Mouse (Mus musculus) NIH3T3 (cell line): ENCODE results near the gene Slc16a1.

Source experiments
- DNase-seq: peaks from one replicate; pipeline ENCODE4 v3.0.0-alpha.2; 2012; ENCODE audit warnings: low read depth

The Slc16a1 gene

DNA sequence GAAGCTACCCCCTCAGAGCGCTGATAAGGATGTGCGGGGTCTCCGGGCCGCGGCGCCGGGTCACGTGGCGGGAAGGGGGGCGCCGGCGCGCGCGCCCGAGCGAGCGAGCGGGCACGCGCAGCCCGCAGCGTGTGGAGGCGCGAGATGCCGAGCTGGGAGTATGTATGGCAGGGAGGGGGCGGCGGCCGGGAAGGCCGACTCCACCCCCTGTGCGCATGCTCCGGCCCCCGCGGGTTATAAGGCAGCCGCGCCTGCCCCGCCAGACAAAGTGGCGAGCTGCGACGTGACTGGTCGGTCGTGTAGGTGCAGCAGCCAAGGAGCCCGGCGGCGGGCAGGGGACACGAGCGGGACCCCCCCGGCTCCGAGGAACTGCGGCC is at the start of gene Slc16a1:
Gene Slc16a1 (plus strand): TSS at position 266 of the 377 bp plus-strand sequence.
- DNase-seq, result peak; percentile 95

GRCm38 (mm10) chr3:104596451-104597134 is 41.9 kb upstream of the Slc16a1 start:
- no peak for DNase-seq

DNA sequence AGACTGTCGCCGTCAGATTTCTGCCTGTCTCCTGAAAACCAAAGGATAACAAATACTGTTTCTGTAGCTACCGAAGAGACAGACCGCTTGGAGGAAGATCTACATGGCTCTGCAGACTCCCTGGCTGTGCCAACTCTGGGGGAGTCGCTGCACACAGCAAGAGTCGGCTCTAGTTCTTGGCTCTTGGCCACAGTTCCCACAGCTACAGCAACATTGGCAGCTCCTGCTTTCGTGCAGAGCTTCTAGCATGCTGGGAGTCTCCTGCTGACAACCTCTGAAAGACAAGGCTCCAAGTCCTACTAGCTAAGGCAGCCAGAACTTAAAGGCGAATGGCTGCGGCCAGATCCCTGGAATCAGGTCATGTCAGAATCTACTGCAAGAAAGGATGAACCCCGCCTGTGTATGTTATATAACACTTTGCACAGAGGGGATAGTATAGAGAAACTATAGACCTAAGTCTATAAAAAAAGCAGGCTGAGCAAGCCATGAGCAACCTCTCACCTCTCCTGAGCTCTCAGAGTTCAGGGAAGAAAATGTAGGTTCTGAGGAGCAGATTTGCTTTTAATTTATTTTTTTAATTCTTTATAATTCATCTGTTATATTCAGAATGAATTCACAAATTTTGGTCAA is 41.2 kb upstream of the Slc16a1 start:
- DNase-seq, result peak; percentile 78

DNA sequence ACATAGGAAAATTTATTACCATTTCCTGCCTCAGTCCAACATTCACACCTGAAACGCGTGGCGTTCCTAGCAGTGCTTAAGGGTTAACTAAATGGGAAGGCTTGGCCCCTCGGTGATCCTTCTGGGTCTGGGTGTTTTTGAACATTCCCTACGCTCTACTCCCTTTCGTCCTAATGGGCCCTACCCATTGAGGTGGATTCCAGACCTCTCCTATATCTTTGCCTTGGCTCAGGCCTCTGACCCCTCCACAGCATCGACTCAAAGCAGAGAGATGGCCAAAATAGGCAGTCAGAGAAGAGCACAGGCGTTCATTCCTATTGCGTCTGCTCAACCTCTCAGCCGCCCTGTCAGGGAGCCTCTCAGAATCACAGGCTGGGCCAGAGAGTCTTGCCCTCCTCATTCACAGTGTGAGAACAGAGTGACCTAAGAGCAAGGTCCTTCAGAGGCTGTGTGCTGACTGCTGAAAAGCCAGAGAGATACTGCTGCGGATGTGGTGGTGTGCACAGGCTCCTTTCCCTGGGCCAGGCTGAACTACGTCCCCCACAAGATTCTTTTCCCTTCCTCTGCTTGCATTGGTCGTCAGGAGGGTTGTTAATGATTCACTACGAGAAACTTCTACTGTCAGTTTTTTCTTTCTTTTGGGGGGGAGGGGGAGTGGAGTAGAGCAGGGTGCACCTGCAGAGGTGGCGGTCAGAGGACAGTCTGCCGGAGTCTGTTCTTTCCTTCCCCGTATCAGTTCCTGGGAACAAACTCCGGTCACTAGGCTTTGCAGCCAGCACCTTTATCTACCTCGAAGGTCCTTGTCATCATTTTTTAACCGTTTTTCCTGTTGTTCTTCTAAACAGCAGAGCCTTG is 38.9 kb upstream of the Slc16a1 start:
- no peak for DNase-seq

GRCm38 (mm10) chr3:104600691-104601090 is 37.8 kb upstream of the Slc16a1 start:
- DNase-seq, result peak; percentile 35

GRCm38 (mm10) chr3:104601680-104602079 is 36.8 kb upstream of the Slc16a1 start:
- peak; percentile 75 for DNase-seq

GRCm38 (mm10) chr3:104609690-104610380 is 28.6 kb upstream of the Slc16a1 start:
- peak; percentile 31 for DNase-seq

- DNase-seq, result peak; percentile 14
Measured at GRCm38 (mm10) chr3:104610453-104611230, 27.8 kb upstream of the Slc16a1 start.

DNA sequence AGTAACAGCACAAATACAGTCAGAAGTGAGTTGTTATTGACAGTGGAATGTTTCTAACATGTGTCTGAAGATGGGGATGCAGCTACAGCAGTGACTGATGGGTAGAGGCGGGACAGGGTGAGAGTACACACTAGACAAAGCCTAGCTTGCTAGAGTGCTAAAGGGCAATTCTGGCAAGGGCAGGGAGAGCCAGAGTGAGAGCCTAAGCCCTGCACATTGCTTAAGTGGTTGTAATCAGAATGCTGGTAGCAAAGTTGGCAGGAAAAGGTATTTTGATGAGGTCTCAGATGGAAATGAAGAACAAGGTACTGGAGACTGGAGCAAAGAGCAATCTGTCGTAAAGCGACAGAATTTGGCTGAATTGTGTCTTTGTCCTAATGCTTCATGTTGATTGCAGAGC is 26.5 kb upstream of the Slc16a1 start:
- DNase-seq, result no peak

DNA sequence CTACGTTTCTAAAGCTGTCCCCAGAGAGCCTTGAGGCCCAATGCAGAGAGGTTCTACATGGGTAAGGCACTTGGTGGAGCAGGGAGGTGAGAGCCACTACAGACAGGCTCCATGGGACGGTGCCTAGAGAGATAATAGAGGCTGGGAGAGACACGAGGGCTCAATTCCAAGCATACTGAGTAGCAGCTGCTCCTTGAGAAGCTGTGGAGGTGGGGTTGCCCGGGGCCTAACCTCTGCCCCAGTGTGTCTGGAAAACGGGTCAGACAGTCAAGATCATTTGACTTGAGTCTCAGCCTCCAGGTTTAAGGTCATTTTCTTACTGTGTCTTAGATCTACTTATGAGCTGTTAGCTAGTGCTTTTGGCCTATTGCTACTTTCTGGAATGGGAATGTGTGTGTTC is 25.4 kb upstream of the Slc16a1 start:
- no peak for DNase-seq

DNA sequence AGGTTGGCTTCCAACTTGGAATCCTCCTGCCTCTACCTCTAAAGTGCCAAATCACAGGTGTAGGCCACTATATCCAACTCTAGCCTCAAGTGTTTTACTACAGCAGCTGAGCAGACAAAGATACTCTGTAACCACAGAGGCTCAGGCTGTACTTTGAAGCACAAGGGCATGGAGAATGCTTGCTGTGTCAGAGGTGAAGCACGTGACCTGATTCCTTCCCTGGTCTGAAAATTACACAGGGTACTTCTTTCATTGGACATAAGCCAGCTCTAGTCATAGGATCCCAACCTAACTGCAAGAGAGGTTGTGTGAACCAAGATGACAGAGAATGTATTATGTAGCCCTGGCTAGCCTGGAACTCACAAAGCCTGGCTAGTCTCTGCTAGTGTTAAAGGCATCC is 24.4 kb upstream of the Slc16a1 start:
- DNase-seq, result no peak

GRCm38 (mm10) chr3:104615216-104615615 is 23.3 kb upstream of the Slc16a1 start:
- no peak for DNase-seq

GRCm38 (mm10) chr3:104616155-104616554 is 22.3 kb upstream of the Slc16a1 start:
- peak; percentile 27 for DNase-seq

- no peak for DNase-seq
Measured at GRCm38 (mm10) chr3:104621841-104622240, 16.6 kb upstream of the Slc16a1 start.

DNA sequence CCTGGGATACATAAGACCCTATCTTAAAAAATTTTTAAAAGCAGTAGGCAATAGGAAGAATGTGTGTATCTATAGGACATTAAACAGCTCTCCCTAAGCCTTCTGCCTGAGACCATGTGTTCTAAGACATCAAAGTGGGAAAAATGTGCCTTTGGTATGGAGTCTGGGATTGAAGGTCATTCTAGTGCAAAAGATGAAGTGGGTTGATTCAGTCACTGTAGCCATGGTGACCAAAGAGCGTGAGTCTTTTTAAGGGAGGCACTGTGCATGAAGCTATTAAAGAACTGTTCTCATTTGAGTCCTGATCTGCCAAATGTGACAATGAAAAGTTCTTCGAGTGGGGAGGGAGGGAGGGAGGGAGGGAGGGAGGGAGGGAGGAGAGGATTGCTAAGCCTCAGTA is 8.7 kb upstream of the Slc16a1 start:
- no peak for DNase-seq

DNA sequence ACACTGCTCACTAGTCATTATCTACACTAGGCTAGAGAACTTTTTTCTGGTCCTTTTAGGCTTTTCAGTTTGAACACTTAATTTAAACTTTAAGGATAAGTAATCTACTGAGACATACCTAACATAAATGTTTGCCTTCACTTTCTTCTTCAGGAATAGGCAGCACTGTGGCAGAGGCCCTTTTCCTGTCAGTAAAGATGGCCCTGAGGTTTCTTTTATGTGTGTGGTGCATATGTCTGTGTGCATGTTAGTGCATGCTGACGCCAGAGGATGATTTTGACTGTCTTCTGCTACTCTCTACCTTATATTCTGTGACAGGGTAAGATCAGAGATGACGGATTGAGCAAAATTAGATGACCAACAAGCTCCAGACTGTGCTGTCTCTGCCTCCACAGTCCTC is 7.5 kb upstream of the Slc16a1 start:
- DNase-seq, result no peak

- DNase-seq, result no peak
Measured at GRCm38 (mm10) chr3:104632560-104633162, 5.8 kb upstream of the Slc16a1 start.

DNA sequence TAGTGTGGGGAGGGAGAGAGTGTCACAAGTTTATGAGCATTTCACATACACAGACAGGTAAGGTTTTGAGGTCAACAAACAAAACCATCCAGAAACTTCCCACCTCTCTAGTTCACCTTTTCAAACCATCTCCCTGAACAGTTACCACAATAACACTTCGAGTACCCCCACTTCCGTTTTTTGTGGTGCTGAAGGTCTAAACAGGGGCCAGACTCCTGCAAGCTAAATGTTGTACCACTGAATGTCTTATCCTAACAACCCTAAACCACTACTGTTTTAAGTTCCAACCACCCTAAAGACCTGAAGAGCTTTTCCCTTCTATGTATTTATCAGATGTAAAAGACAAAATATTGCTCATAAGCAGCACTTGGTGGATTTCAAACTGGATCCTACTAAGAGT is 2.0 kb upstream of the Slc16a1 start:
- DNase-seq, result no peak

GRCm38 (mm10) chr3:104637427-104638402 is 753 bp upstream of the Slc16a1 start:
- peak; percentile 58 for DNase-seq
